Mouse (Mus musculus): Measurements from ENCODE around the gene Btbd35f18. TPM values are rescaled to one million over a fixed set of nuclear protein-coding genes. Genes with fewer than 3 reads are reported as not detected.
"Not testable (repeated sequence)": the region's sequence is repeated elsewhere in the genome, so short reads cannot be mapped to it uniquely, and the experiment has no call there.

The Btbd35f18 gene
- not detected for total RNA-seq (2021)
- long read RNA-seq, experiment 1, result 0 reads
- long read RNA-seq, experiment 2, result 0 reads

DNA sequence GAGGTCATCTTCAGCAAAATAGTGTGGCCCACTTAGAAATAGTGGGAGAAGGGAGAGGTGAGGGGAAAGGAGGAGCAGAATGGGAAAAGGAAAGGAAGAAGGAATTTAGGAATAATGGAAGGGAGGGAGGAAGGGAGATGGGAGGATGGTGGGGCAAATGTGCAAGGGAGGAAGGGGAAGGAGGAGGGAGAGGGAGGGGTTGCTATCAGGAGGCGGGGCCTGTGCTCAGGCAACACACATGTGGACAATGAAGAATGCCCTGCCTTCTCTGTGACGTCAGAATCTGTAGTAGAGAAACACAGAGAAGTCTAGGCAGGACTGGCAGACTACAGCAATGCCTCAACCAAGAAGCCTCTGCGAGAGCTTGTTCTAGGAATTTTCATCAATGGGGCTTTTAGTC, at the start of gene Btbd35f18:
TSS of gene Btbd35f18 (plus strand) at position 301 of the 400 bp plus-strand sequence.
- DNase-seq (ENCODE audit: low spot score in 2 of 2), result not testable (repeated sequence)

Other genes with a start within 250 kb of the Btbd35f18 start
- not detected for gene Btbd35f10, start 52.7 kb downstream of the Btbd35f18 start, total RNA-seq (2021)